Mouse (Mus musculus) intestine, embryonic 14.5 days (tissue): ENCODE data around the gene Gm28729. TPM values are rescaled to one million over a fixed set of nuclear protein-coding genes. Genes with fewer than 3 reads are reported as not detected.

Experiments used
- ATAC-seq: fragments of 200-750 bp; cut with Nextera tagmentation; replicated peaks from 2 replicates; pipeline ENCODE4 v1.8.0; 2017; ENCODE audit warnings: low read depth, moderate number of reproducible peaks, moderate TSS enrichment, moderate library complexity; ENCODE audit not compliant: low FRiP score, low TSS enrichment
- DNase-seq: peaks from one replicate; pipeline ENCODE4 v3.0.0-alpha.2; 2018; ENCODE audit warnings: low spot score
- H3K27ac ChIP-seq: fragments of 300-500 bp; sonication (generic); 2 replicates; pipeline ENCODE4 v1.5.1; 2014; ENCODE audit warnings: low read depth, mild to moderate bottlenecking, control low read depth
- H3K27me3 ChIP-seq: fragments of 300-500 bp; sonication (generic); replicated peaks from 2 replicates; pipeline ENCODE4 v1.6.1; 2014; ENCODE audit warnings: low read length, control low read depth; ENCODE audit not compliant: control insufficient read depth, insufficient read depth
- H3K36me3 ChIP-seq: fragments of 300-500 bp; sonication (generic); 2 replicates; pipeline ENCODE4 v1.6.1; 2014; ENCODE audit warnings: low read length, control low read depth; ENCODE audit not compliant: control insufficient read depth, insufficient read depth
- H3K4me1 ChIP-seq: fragments of 300-500 bp; sonication (generic); replicated peaks from 2 replicates; pipeline ENCODE4 v1.6.1; 2014; ENCODE audit warnings: low read length, control low read depth, mixed read lengths; ENCODE audit not compliant: control insufficient read depth, insufficient read depth
- H3K4me2 ChIP-seq: fragments of 300-500 bp; sonication (generic); 2 replicates; pipeline ENCODE4 v1.6.1; 2014; ENCODE audit warnings: low read length
- H3K4me3 ChIP-seq: fragments of 300-500 bp; sonication (generic); 2 replicates; pipeline ENCODE4 v1.5.1; 2014; ENCODE audit warnings: low read depth, low read length, control low read depth, mixed read lengths
- H3K9ac ChIP-seq: fragments of 300-500 bp; sonication (generic); 2 replicates; pipeline ENCODE4 v1.6.1; 2014; ENCODE audit warnings: mild to moderate bottlenecking, low read length
- H3K9me3 ChIP-seq: fragments of 300-500 bp; sonication (generic); 2 replicates; pipeline ENCODE4 v1.6.1; 2016; ENCODE audit warnings: low read length, control low read depth; ENCODE audit not compliant: control insufficient read depth
- WGBS: fragments of 180-500 bp; shearing (Covaris S2); extraction: QIAGEN DNeasy Blood & Tissue Kit; methylation state at CpG from one replicate; pipeline ENCODE4 v1.1.7; 2014; 5-methylcytosine and 5-hydroxymethylcytosine counted together
- polyA plus RNA-seq: library from polyadenylated mRNA; unstranded; fragments of >200 nt; fragmentation: Nextera tagmentation; extraction: Ambion mirVana; gene quantifications from 2 replicates; pipeline ENCODE4 v1.2.1, GENCODE M21; 2014

Gene Gm28729
- polyA plus RNA-seq, 1 experiment from 2014 or later, result not detected

DNA sequence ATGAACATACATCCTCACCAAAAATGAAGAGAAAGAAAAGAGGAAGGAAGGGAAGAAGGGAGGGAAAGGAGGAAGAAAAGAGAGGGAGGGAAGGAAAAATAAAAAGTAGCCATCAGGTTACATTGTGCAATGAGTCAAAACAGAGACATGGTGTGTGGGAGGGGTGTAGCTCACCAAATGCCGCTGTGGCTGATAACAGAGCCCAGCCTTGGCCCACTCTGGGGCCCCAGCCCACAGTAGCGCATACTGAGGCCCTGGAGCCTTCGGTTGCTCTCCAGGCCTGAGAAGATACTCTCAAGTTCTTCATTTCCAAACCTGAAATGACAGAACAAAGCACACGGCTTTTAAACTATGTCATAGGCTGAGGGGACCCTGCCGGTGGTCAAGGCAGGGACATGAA, 10.8 kb downstream of the Gm28729 start:
- DNase-seq, result no peak
- Histone ChIP-seq H3K9ac (no peak overlapping the region), H3K4me1 (no peaks in the 10 kb centered on the region), H3K4me3 (no peak overlapping the region), H3K4me2 (no peak overlapping the region), H3K27me3 (no peaks in the 10 kb centered on the region), H3K9me3 (no peaks in the 10 kb centered on the region), H3K36me3 (no peaks in the 10 kb centered on the region), H3K27ac (no peak overlapping the region)
- 75% methylated on average over 5 of the region's 5 CpGs for WGBS
- no peak for ATAC-seq

DNA sequence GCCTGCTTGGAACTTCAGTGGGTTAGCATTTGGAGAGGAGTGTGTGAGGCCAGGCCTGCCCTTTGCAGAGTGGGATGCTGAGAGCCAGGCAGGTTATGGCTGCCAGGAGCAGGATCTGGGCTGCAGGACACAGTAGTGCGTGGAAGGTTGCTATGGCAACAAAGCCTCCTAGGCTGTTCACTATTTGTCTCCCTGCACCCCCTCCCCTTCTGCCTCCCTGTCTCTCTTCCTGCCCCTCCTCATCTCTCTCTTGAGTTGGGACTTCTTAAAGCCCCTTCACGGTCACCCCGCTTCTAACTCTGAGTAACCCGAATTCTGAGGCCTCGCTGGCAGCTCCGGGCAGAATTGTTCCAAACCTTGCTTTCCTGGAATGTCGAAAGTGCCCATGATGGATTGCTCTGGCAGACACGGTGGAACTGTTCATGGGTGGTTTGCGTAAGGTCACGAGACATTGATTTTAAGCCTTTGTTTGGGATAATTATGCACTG, 19.0 kb downstream of the Gm28729 start:
- no peaks in the 10 kb centered on the region for H3K9me3 ChIP-seq
- 0 out of 2 replicates have a peak, but pooled peaks cover 9% of the 10 kb centered on the region for H3K4me1 ChIP-seq
- H3K36me3 ChIP-seq, result no peaks in the 10 kb centered on the region
- H3K4me3 ChIP-seq, result no peak overlapping the region; the same call in 1 of the 2 replicates
- DNase-seq, result peak; percentile 61
- no peak overlapping the region; the same call in 1 of the 2 replicates for H3K27ac ChIP-seq
- 8% methylated on average over 10 of the region's 10 CpGs for WGBS
- ATAC-seq, result peak; percentile 80
- peak overlapping the region; percentile 21 for H3K4me2 ChIP-seq
- H3K9ac ChIP-seq, result no peak overlapping the region
- no peaks in the 10 kb centered on the region for H3K27me3 ChIP-seq

DNA sequence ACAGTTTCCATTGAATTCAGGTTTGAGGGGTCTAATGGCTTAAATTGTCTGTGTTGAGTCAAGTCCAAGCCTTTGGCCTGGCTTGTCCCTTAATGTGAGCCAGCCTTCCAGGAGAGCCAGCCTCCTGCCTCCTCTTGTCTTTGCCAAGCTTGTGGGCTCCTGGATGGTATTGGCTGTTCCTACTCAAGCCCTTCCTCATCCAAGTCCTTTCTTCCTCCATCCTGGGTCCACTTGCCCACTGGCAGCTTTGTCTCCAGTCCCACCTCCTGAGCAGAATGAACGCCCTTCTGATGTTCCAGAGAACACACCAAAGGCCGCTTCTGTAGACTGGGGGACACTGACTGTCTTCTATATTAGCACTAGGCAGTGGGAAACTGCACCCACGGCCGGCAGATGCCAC, 19.9 kb downstream of the Gm28729 start:
- Histone ChIP-seq H3K27me3 (no peaks in the 10 kb centered on the region), H3K36me3 (no peaks in the 10 kb centered on the region), H3K27ac (no peak overlapping the region; the same call in 1 of the 2 replicates), H3K9me3 (no peaks in the 10 kb centered on the region), H3K4me3 (no peak overlapping the region), H3K4me1 (0 out of 2 replicates have a peak, but pooled peaks cover 9% of the 10 kb centered on the region), H3K4me2 (no peak overlapping the region), H3K9ac (no peak overlapping the region)
- DNase-seq (no peak), ATAC-seq (no peak)
- WGBS, result 86% methylated on average over 4 of the region's 4 CpGs

DNA sequence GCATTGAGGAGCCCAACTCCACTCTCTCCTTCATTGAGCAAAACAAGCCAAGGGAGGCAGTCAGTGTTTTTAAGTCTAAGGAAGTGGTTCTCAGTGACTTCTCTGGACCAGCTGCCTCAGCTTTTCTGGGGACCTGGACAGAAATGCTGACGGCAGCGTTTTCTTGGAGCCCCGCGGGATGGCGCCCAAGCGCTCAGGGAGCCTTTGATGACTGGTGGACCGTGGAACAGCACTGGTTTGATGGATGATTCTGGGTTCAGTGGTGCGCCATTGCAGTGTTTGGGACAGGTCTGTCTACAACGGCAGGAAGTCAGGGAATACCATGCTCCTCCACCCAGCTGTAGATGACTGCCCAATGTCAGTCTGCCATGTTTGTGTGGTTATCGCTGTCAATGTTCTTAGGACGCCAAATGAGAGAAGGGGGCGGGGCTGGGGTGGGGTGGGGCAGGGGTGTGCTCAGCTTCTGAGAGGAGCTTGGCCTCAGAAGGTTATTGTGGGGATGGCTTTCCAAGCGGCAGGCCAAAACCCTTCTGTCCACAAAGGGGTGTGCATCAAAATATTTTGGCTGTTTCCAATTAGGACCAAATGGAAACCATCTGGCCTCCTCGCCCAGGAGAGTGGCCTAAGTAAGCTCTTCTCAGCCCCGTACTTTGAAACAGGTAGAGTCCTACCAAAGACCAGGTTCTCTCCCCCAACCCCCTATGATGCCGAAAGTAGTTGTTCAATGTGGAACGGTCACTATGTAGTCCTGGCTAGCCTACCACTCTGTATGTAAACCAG, 20.8 kb downstream of the Gm28729 start:
- no peaks in the 10 kb centered on the region for H3K9me3 ChIP-seq
- H3K9ac ChIP-seq, result no peak overlapping the region
- no peaks in the 10 kb centered on the region for H3K36me3 ChIP-seq
- H3K4me3 ChIP-seq, result no peak overlapping the region
- DNase-seq (no peak), ATAC-seq (no peak)
- H3K4me2 ChIP-seq, result no peak overlapping the region
- H3K4me1 ChIP-seq, result 0 out of 2 replicates have a peak, but pooled peaks cover 9% of the 10 kb centered on the region
- H3K27ac ChIP-seq, result no peak overlapping the region
- WGBS, result 86% methylated on average over 17 of the region's 17 CpGs
- no peaks in the 10 kb centered on the region for H3K27me3 ChIP-seq

DNA sequence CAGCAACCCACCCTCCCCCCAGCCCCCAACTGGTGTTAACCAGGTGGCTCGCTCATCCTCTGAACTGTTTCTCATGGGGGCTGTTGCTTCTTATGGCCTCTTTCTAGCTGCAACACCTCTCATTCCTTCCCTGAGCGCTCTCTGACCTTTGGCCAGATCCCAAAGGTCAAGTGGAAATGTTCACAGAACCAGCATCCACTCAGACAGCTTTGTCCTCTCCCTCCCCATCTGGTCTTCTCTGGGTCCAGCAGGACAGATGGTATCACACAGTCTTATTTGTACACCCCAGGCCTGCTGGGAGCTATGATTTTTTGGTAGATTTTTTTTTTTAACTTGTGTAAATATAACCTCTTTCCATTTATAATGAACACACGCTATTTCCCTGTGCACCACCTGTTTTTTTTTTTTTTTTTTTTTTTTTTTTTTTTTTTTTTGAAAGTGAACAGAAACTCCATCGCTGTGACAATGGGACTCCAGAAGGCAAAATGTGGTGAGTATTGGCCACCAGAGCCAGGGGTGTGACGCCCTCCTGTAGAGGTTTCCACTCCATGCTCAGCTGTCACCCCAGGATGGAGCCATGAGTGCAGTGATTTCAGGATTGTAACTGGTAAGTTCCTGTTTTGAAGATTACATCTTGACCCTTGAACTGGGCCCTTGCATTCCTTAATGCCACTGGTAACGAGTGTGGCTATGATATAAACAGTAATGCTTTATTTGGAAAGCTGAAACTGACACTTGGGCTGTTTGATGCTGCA, 22.0 kb downstream of the Gm28729 start:
- no peaks in the 10 kb centered on the region for H3K36me3 ChIP-seq
- DNase-seq (no peak), ATAC-seq (no peak)
- H3K4me2 ChIP-seq, result no peak overlapping the region
- H3K9ac ChIP-seq, result no peak overlapping the region
- H3K27ac ChIP-seq, result no peak overlapping the region
- WGBS, result 62% methylated on average over 6 of the region's 6 CpGs
- no peaks in the 10 kb centered on the region for H3K27me3 ChIP-seq
- no peaks in the 10 kb centered on the region for H3K9me3 ChIP-seq
- H3K4me1 ChIP-seq, result 0 out of 2 replicates have a peak, but pooled peaks cover 9% of the 10 kb centered on the region
- no peak overlapping the region for H3K4me3 ChIP-seq

DNA sequence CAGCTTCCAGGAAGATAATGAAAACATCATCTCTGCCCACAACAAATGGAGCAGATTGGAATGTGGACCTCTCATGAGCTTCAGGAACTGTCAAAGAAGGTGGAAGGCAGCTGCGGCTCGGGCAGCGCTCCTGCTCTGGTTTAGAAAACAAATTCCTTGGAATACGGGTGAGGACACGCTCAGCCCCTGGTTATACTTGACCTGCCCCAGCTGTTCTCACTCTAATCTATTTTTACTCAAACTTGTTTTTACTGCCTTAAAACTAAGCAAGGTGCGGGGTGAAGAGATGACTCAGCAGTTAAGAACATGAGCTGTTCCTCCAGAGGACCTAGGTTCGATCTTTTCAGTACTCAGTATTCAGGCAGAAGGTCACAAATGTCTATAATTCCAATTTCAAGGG, 23.8 kb downstream of the Gm28729 start:
- Histone ChIP-seq H3K4me1 (0 out of 2 replicates have a peak, but pooled peaks cover 8% of the 10 kb centered on the region), H3K9me3 (no peaks in the 10 kb centered on the region), H3K27me3 (no peaks in the 10 kb centered on the region), H3K4me2 (no peak overlapping the region), H3K36me3 (no peaks in the 10 kb centered on the region), H3K4me3 (no peak overlapping the region), H3K27ac (no peak overlapping the region), H3K9ac (no peak overlapping the region)
- ATAC-seq (no peak), DNase-seq (no peak)
- WGBS, result 37% methylated on average over 7 of the region's 7 CpGs

DNA sequence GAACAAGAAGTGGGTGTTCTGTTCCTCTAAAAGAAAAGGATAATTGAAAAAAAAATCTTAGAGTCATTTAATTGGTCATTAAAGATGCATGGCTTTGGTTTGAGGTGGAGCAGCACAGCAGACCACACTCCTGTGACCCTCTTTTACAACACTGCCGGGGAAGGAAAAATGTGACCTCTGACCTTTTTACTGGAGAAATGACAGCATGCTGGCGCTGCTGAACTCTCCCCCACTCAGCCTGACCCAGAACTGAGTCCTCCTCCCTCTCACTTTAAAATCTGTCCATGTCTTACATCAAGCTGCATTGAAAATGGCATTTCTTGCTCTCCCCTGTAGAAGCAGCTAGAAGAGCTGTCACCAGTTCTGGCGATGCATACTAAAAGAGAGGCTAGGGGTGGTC, 31.9 kb downstream of the Gm28729 start:
- H3K4me3 ChIP-seq, result no peak overlapping the region
- H3K4me1 ChIP-seq, result 0 out of 2 replicates have a peak, but pooled peaks cover 4% of the 10 kb centered on the region
- WGBS, result 17% methylated on average over 3 of the region's 3 CpGs
- no peak overlapping the region for H3K9ac ChIP-seq
- no peak overlapping the region for H3K4me2 ChIP-seq
- DNase-seq, result no peak
- ATAC-seq, result no peak; the same call in 1 of the 2 replicates
- no peaks in the 10 kb centered on the region for H3K9me3 ChIP-seq
- H3K27me3 ChIP-seq, result no peaks in the 10 kb centered on the region
- no peaks in the 10 kb centered on the region for H3K36me3 ChIP-seq
- H3K27ac ChIP-seq, result no peak overlapping the region

DNA sequence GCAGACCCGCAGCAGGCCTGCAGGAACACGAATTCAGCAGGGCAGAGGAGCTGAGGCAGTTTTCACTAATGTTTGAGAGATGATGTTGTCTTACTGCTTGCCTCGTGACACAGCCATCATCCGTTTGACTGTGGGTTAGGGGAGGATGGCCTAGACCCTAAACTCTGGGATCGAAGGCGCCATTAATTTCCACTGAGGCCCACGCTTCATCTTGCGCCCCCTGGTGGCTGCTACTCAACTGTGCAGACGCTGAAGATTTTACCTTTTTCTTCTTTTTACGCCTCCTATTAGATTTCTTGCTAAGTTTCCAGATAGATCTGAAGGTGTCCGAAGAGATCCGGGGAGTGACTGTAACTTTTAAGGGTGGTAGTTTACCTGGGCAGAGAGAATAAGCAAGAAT, 33.3 kb downstream of the Gm28729 start:
- Histone ChIP-seq H3K4me2 (no peak overlapping the region), H3K4me3 (no peak overlapping the region), H3K27me3 (no peaks in the 10 kb centered on the region), H3K27ac (no peak overlapping the region), H3K36me3 (no peaks in the 10 kb centered on the region), H3K4me1 (0 out of 2 replicates have a peak, but pooled peaks cover 4% of the 10 kb centered on the region), H3K9me3 (no peaks in the 10 kb centered on the region), H3K9ac (no peak overlapping the region)
- 45% methylated on average over 12 of the region's 12 CpGs for WGBS
- ATAC-seq (no peak), DNase-seq (peak; percentile 69)
